In genomic region chr16:90738092-90738956, GRCm38 (mm10) we compare ENCODE assay signal across 8 mouse cellular contexts. TPM values are rescaled to one million over a fixed set of nuclear protein-coding genes. Genes with fewer than 3 reads are reported as not detected.
DNase-seq lines count a peak whose midpoint lies in the region; ATAC-seq lines count a peak whose summit lies in the region.
"Had no signal": no experiment of that assay in that cellular context is flagged by ENCODE, and none has a peak within 500 bp of the region (broad histone marks: within the 10 kb centered on the region; RNA-seq: fewer than 3 reads in every experiment).

Gene Mrap, plus strand, starts transcription at chr16:90738207.

- H3K27me3 ChIP-seq in heart, embryonic 12.5 days (replicated peaks) = no peaks in the 10 kb centered on the region
- no peaks in the 10 kb centered on the region for H3K27me3 ChIP-seq in hindbrain, embryonic 11.5 days (ENCODE audit: control insufficient read depth, insufficient read depth, low read length)
- H3K27me3 ChIP-seq: midbrain, embryonic 15.5 days had no signal

- peak; percentile 81 for ATAC-seq in heart, embryonic 12.5 days (ENCODE audit: insufficient number of reproducible peaks, low FRiP score)
- no peak for ATAC-seq in hindbrain, embryonic 11.5 days (ENCODE audit: low FRiP score)
- ATAC-seq: midbrain, embryonic 15.5 days had no signal

- H3K4me1 ChIP-seq in heart, embryonic 12.5 days (replicated peaks) = peaks cover 41% of the 10 kb centered on the region
- H3K4me1 ChIP-seq in hindbrain, embryonic 11.5 days (replicated peaks; ENCODE audit: control insufficient read depth, insufficient read depth, low read length) = no peaks in the 10 kb centered on the region; the same call in 1 of the 2 replicates

- peak within 1 kb of the TSS; percentile 41 for H3K4me3 ChIP-seq in heart, embryonic 12.5 days
- H3K4me3 ChIP-seq in hindbrain, embryonic 11.5 days (ENCODE audit: low read depth, low read length) = no peak within 1 kb of the TSS
- H3K4me3 ChIP-seq: midbrain, embryonic 15.5 days had no signal

- H3K27ac ChIP-seq in heart, embryonic 12.5 days (ENCODE audit: poor library complexity, severe bottlenecking) = peak within 1 kb of the TSS; percentile 46
- no peak within 1 kb of the TSS for H3K27ac ChIP-seq in hindbrain, embryonic 11.5 days (ENCODE audit: low read depth, low read length)
- H3K27ac ChIP-seq: midbrain, embryonic 15.5 days had no signal

- peak within 1 kb of the TSS; percentile 55 for H3K9ac ChIP-seq in heart, embryonic 12.5 days
- no peak within 1 kb of the TSS for H3K9ac ChIP-seq in hindbrain, embryonic 11.5 days (ENCODE audit: low read depth, low read length)
- H3K9ac ChIP-seq: midbrain, embryonic 15.5 days had no signal

- no peaks in the 10 kb centered on the region for H3K9me3 ChIP-seq in heart, embryonic 12.5 days (replicated peaks)
- no peaks in the 10 kb centered on the region for H3K9me3 ChIP-seq in hindbrain, embryonic 11.5 days (ENCODE audit: control insufficient read depth, low read length)
- H3K9me3 ChIP-seq: midbrain, embryonic 15.5 days had no signal

- H3K36me3 ChIP-seq in heart, embryonic 12.5 days = no peaks in the 10 kb centered on the region
- H3K36me3 ChIP-seq in hindbrain, embryonic 11.5 days (ENCODE audit: control insufficient read depth, insufficient read depth, low read length) = no peaks in the 10 kb centered on the region
- H3K36me3 ChIP-seq: midbrain, embryonic 15.5 days had no signal

- peak; percentile 19 for DNase-seq in urinary bladder, postnatal 14 days (ENCODE audit: low spot score)
- DNase-seq in urinary bladder, postnatal 25 days (ENCODE audit: low spot score) = no peak
- DNase-seq in lung, adult 18-20 months = peak; percentile 34 to 42
- DNase-seq in cerebellum, adult 11 months = no peak
- DNase-seq in retina, postnatal 1 day = no peak
- DNase-seq in hindbrain, embryonic 11.5 days (ENCODE audit: low spot score) = no peak

- 29% methylated on average over 26 of the region's 26 CpGs for WGBS in heart, embryonic 12.5 days
- WGBS in hindbrain, embryonic 11.5 days = 85% methylated on average over 26 of the region's 26 CpGs

- peak within 1 kb of the TSS; percentile 58 for H3K4me2 ChIP-seq in heart, embryonic 12.5 days
- H3K4me2 ChIP-seq in hindbrain, embryonic 11.5 days (replicated peaks; ENCODE audit: low read depth, low read length) = no peak within 1 kb of the TSS
- H3K4me2 ChIP-seq: midbrain, embryonic 15.5 days had no signal

RNA-seq across cellular contexts. Expression of gene Mrap, which starts in this region (rescaled TPM):
- polyA plus RNA-seq in heart, embryonic 12.5 days (2016; fragmentation: Nextera tagmentation; extraction: Ambion mirVana) = 26.3 and 26.4 TPM in 2 replicates
- polyA plus RNA-seq in hindbrain, embryonic 11.5 days (2014; fragmentation: Nextera tagmentation; extraction: Ambion mirVana) = 0.43 and 0.49 TPM in 2 replicates

Comparison
In these comparisons a context has a peak if more than half of its experiments do, and no peak if none do; other contexts are left out.
1. RNA of gene Mrap (polyA plus RNA-seq): 26.3 to 26.4 TPM in heart, embryonic 12.5 days; 0.43 to 0.49 TPM in hindbrain, embryonic 11.5 days; every median in the first group is over 10 times any median in the second.
2. DNase-seq: peak in urinary bladder, postnatal 14 days (single experiment) and lung, adult 18-20 months (2 of 2); none in urinary bladder, postnatal 25 days (single experiment), cerebellum, adult 11 months (single experiment), retina, postnatal 1 day (single experiment) and hindbrain, embryonic 11.5 days (single experiment).